Mouse (Mus musculus): ENCODE results near the gene Med4. TPM values are rescaled to one million over a fixed set of nuclear protein-coding genes. Genes with fewer than 3 reads are reported as not detected.

The Med4 gene
- polyA plus RNA-seq, 1 experiment from 2014 or later: 94.1 TPM

DNA sequence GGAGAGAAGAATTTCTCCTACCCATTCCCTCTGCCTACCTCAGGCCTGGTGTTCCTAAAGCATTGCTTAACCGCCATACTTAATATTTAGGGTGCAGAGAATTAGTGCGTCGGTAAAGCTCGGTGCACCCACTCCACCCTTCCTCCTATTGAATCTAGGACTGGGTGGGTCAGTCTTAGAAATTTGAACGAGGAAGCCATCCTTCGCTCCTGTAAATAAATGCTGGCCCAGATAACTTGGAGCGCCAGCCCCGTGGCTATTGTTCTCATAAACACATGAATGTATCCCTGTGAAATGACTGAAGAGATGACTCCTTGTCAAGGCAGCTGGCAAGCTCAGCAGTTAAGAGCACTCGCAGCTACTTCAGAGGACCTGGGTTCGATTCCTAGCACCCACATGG lies 32.7 kb upstream of the Med4 start:
- Histone ChIP-seq H3K9ac (no peak overlapping the region), H3K9me3 (no peaks in the 10 kb centered on the region), H3K27me3 (no peaks in the 10 kb centered on the region), H3K36me3 (no peaks in the 10 kb centered on the region), H3K27ac (no peak overlapping the region), H3K4me1 (peaks cover 22% of the 10 kb centered on the region), H3K4me3 (no peak overlapping the region), H3K4me2 (no peak overlapping the region)
- WGBS: 81% methylated on average over 10 of the region's 10 CpGs
- no peak for ATAC-seq (ENCODE audit: borderline replicate concordance, extremely low read depth, low FRiP score, low TSS enrichment)

DNA sequence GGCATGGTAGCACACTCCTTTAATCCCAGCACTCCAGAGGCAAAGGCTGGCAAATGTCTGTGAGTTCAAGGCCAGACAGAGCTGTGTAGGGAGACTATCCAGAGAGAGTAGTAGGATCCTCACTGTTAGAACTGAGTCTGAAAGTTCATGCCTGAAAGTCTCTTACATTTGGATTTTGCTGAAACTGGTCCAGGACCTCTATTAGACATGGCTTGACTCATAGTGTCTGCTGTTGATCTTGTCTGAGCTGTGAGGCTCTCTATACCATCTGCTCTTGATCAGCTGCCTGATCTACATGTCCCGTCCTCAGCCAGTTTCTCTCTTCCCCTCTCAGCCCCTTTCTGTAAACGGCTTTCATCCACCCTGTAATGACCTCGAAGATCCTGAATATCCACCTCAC lies 31.5 kb upstream of the Med4 start:
- no peak overlapping the region for H3K27ac ChIP-seq
- WGBS: 66% methylated on average over 3 of the region's 3 CpGs
- ATAC-seq (ENCODE audit: borderline replicate concordance, extremely low read depth, low FRiP score, low TSS enrichment): no peak
- H3K4me1 ChIP-seq: peaks cover 22% of the 10 kb centered on the region
- no peak overlapping the region for H3K4me2 ChIP-seq
- H3K27me3 ChIP-seq: no peaks in the 10 kb centered on the region
- H3K9me3 ChIP-seq: no peaks in the 10 kb centered on the region
- H3K4me3 ChIP-seq: no peak overlapping the region
- H3K9ac ChIP-seq: no peak overlapping the region
- no peaks in the 10 kb centered on the region for H3K36me3 ChIP-seq

DNA sequence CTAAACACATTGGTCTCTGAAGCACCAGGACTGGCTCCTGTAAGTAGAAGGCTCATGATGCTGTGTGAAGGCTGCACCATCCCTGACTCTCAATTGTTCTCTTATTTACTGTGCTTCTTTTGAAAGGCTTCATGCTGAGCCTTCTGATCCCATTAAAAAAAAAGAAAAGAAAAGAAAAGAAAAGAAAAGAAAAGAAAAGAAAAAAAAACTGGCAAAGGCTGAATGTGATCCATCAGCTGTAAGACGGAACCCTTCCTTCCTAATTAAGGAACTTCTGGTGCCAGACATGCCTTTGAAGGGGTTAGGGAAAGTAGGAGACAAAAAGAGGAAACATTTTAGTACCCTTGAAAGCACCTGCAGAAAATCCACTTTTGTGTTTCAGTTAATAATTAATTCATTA lies 30.1 kb upstream of the Med4 start:
- ATAC-seq (ENCODE audit: borderline replicate concordance, extremely low read depth, low FRiP score, low TSS enrichment): no peak
- no peak overlapping the region for H3K27ac ChIP-seq
- WGBS: 65% methylated on average over 1 of the region's 1 CpGs

DNA sequence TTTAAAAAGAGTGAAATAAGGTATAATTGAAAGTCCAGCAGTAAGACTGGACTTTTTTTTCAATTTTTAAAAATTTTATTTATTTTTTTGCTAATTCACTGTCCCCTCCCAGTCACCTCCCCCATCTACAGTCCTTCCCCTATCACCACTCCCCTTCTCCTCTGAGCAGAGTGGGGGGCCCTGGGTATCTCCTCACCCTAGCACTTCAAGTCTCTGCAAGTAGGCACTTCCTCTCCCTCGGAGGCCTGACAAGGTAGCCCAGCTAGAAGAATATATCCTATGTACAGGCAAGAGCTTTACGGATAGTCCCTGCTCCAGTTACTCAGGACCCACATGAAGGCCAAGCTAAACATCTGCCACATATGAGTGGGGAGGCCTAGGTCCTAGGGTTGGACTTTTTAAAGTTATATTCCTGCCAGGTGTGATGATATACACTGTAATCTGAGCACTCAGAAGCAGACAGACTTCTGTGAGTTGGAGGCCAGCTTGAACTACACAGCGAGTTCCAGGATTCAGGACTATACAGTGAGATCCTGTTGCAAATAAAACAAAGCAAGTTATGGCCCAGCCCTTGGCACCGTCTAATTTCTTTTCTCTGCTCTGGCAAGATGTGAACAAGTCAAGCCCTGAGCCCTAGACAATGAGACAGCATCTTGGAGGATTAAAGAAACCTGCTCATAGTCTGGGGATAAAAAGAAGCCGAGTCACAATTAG lies 26.2 kb upstream of the Med4 start:
- no peak for ATAC-seq (ENCODE audit: borderline replicate concordance, extremely low read depth, low FRiP score, low TSS enrichment)
- Histone ChIP-seq H3K9ac (no peak overlapping the region), H3K9me3 (no peaks in the 10 kb centered on the region), H3K36me3 (no peaks in the 10 kb centered on the region), H3K4me3 (no peak overlapping the region), H3K27ac (no peak overlapping the region), H3K4me2 (no peak overlapping the region), H3K27me3 (no peaks in the 10 kb centered on the region), H3K4me1 (no peaks in the 10 kb centered on the region)
- WGBS: 67% methylated on average over 5 of the region's 5 CpGs

More for the DNA sequence above, 30.1 kb upstream of the Med4 start:
- no peak overlapping the region for H3K4me3 ChIP-seq
- H3K9ac ChIP-seq: no peak overlapping the region
- H3K27me3 ChIP-seq: no peaks in the 10 kb centered on the region
- no peak overlapping the region for H3K4me2 ChIP-seq
- H3K9me3 ChIP-seq: no peaks in the 10 kb centered on the region
- H3K4me1 ChIP-seq: peaks cover 10% of the 10 kb centered on the region; the same call in 1 of the 2 replicates
- H3K36me3 ChIP-seq: no peaks in the 10 kb centered on the region

DNA sequence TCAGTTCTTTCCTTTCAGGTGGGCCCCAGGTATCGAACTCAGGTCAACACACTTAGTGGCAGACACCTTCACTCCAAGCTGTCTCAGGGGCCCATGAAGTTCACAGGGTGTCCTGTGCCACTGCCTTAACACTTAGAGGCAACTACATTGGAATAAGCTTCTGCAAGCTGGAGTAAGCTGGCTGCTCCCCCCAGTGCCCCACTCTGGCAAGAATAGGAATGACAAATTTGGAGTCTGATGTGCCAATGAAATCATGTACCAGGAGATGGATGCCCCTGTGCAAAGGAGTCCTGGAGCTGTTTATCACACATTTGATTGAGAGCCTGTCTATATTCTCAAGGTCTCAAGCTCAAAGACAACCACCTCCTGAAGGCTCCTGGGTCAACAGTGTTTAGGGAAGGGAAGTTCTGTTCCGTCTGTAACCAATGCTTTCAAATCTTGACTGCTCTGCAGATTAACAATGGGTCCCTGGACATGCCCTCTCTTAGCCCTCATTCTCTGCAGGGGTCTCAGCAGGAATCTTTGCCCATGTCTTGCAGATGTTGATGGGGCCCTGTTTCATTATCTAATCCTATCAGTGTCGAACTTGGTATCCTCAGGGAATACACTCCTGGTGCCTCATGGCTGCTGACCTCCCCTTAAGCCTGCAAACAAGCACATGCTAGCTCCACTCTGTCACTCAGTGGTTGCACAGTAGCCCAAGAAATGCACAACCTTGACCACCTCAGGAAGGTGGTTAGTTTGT lies 25.3 kb upstream of the Med4 start:
- H3K4me1 ChIP-seq: no peaks in the 10 kb centered on the region
- H3K9ac ChIP-seq: no peak overlapping the region
- no peak for ATAC-seq (ENCODE audit: borderline replicate concordance, extremely low read depth, low FRiP score, low TSS enrichment)
- H3K4me2 ChIP-seq: no peak overlapping the region
- WGBS: 58% methylated on average over 3 of the region's 3 CpGs
- no peaks in the 10 kb centered on the region for H3K9me3 ChIP-seq
- no peak overlapping the region for H3K4me3 ChIP-seq
- no peaks in the 10 kb centered on the region for H3K27me3 ChIP-seq
- no peak overlapping the region for H3K27ac ChIP-seq
- no peaks in the 10 kb centered on the region for H3K36me3 ChIP-seq

DNA sequence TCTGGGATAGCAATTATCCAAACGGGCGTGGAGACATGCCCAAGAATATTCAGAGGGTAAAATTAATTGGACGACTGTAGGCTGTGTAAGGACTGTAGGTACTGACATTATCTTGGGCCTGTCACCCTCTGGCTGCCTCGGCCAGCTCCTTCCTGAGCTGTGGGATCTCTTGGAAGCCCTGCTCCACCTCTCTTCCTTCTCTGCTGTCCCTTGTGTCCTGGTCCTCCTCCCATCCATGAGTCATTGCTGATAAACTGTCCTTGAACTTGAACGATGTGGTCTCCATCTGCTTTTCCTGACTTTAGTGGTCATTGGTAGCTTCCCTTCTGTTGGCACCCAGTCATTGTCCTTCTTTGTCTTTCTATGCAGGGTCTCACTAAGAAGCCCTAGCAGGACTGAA lies 23.2 kb upstream of the Med4 start:
- no peak for ATAC-seq (ENCODE audit: borderline replicate concordance, extremely low read depth, low FRiP score, low TSS enrichment)
- H3K27me3 ChIP-seq: no peaks in the 10 kb centered on the region
- no peak overlapping the region for H3K4me3 ChIP-seq
- no peaks in the 10 kb centered on the region for H3K9me3 ChIP-seq
- no peak overlapping the region for H3K9ac ChIP-seq
- no peak overlapping the region for H3K4me2 ChIP-seq
- H3K4me1 ChIP-seq: no peaks in the 10 kb centered on the region
- WGBS: 65% methylated on average over 5 of the region's 5 CpGs
- H3K27ac ChIP-seq: no peak overlapping the region
- H3K36me3 ChIP-seq: no peaks in the 10 kb centered on the region

DNA sequence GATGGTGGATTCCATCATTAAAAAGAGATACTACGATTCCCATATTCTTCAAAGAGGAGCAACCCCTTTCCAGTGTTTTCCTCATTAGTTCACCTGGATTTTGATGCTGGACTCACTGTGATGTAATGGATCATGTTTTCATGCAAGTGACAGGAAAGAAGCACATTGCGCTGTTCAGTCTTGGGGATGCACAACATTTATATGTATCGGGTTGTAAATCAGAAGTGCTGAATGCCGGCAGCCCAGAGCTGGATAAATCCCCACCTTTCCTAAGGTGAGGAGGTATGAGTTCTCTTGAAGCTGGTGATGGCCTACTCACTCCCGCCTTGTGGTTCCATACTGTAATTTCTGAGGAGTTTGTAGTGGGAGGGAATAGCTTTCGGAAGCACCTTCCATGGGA lies 16.5 kb upstream of the Med4 start:
- H3K9me3 ChIP-seq: no peaks in the 10 kb centered on the region; the same call in 1 of the 2 replicates
- WGBS: 94% methylated on average over 6 of the region's 6 CpGs

DNA sequence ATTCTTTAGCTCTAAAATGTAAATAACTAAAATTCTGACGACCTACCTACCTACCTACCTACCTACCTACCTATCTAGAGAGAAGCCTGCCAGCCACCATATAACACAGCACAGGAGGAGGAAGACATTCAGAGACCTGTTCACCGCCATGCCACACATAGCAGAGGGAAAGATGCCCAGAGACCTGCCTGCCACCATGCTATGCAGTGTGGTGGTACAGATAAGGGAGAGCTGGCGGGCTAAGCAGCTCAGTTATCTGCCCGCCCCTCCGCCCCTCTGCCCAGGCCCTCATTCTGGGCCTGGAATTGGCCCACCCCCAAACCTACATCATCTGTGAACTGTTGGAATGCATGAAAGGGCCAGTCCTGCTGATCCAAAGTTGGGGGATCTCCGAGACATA lies 15.7 kb upstream of the Med4 start:
- no peak overlapping the region for H3K4me2 ChIP-seq
- H3K4me1 ChIP-seq: 0 out of 2 replicates have a peak, but pooled peaks cover 2% of the 10 kb centered on the region
- no peaks in the 10 kb centered on the region for H3K27me3 ChIP-seq
- no peak overlapping the region for H3K9ac ChIP-seq
- H3K9me3 ChIP-seq: no peaks in the 10 kb centered on the region; the same call in 1 of the 2 replicates
- ATAC-seq (ENCODE audit: borderline replicate concordance, extremely low read depth, low FRiP score, low TSS enrichment): no peak
- WGBS: 58% methylated on average over 6 of the region's 6 CpGs
- H3K27ac ChIP-seq: no peak overlapping the region
- H3K36me3 ChIP-seq: no peaks in the 10 kb centered on the region
- no peak overlapping the region for H3K4me3 ChIP-seq

More for the DNA sequence above, 16.5 kb upstream of the Med4 start:
- Histone ChIP-seq H3K9ac (no peak overlapping the region), H3K4me1 (0 out of 2 replicates have a peak, but pooled peaks cover 2% of the 10 kb centered on the region), H3K4me2 (no peak overlapping the region), H3K27ac (no peak overlapping the region), H3K36me3 (no peaks in the 10 kb centered on the region), H3K4me3 (no peak overlapping the region), H3K27me3 (no peaks in the 10 kb centered on the region)
- ATAC-seq (ENCODE audit: borderline replicate concordance, extremely low read depth, low FRiP score, low TSS enrichment): no peak

DNA sequence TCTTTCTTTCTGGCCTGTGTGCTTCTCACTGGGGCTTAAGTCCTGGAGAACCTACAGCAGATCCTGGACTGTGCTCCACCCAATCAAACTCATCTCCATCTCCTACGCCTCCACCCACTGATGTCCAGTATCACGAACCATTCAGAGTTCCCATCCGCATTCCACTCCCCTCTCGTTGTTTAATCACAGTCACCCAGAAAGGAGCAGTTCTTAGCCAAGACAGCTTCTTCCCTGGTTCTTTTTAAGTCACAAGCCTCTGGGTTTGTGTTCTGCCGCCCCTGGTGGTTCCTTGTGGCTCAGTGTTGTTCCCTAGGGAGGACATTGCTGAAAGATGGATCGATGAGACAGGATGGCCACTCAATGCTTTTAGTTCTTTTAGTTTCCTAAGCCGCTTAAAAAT lies 14.1 kb upstream of the Med4 start:
- WGBS: 63% methylated on average over 7 of the region's 7 CpGs
- no peaks in the 10 kb centered on the region for H3K36me3 ChIP-seq
- H3K4me1 ChIP-seq: 0 out of 2 replicates have a peak, but pooled peaks cover 2% of the 10 kb centered on the region
- no peak overlapping the region for H3K27ac ChIP-seq
- H3K4me3 ChIP-seq: no peak overlapping the region
- H3K9me3 ChIP-seq: no peaks in the 10 kb centered on the region; the same call in 1 of the 2 replicates
- no peaks in the 10 kb centered on the region for H3K27me3 ChIP-seq
- no peak overlapping the region for H3K4me2 ChIP-seq
- ATAC-seq (ENCODE audit: borderline replicate concordance, extremely low read depth, low FRiP score, low TSS enrichment): no peak
- no peak overlapping the region for H3K9ac ChIP-seq

DNA sequence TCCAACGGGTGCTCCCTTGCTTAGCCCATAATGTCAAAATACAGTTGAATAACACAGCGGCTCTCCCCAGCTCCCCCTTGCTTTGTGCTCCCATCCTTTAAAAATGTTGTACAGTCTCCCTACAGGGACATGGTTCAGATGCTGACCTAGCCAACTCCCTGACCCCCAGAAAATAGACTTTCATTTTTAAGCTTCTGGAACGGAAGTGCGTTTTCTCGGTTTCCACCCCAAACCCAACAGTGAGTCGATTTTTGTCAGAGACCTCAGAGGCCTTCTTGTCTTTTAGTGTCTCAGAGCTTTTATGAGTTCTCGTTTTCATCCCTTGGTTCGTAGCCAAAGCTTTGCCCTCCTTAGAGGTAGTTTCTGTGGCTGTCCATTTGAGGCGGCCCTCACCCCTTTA lies 8.5 kb upstream of the Med4 start:
- Histone ChIP-seq H3K36me3 (no peaks in the 10 kb centered on the region), H3K9ac (no peak overlapping the region), H3K4me3 (no peak overlapping the region), H3K9me3 (no peaks in the 10 kb centered on the region), H3K27ac (no peak overlapping the region), H3K4me2 (no peak overlapping the region), H3K4me1 (peaks cover 21% of the 10 kb centered on the region), H3K27me3 (no peaks in the 10 kb centered on the region)
- no peak for ATAC-seq (ENCODE audit: borderline replicate concordance, extremely low read depth, low FRiP score, low TSS enrichment)
- WGBS: 88% methylated on average over 9 of the region's 9 CpGs

DNA sequence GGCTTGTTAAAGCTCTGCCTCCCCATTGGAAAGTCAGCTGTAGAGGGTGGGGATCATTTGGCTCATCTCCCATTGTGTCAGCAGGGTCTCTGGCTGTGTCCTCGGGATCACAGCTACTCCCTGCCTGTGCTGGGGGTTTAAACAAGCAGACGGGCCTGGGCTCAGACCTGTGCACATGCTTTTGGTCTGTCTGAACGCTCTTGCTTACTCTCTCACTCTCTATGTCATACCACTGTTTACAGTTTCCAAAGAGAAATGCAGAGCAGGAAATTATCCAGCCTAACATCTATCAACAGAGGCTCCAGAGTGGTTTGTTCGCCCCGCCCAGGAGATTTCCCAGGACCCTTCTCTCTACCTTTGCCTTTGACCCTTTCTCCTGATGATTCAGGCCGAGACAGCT lies 8.1 kb upstream of the Med4 start:
- Histone ChIP-seq H3K4me3 (no peak overlapping the region), H3K4me1 (peaks cover 21% of the 10 kb centered on the region), H3K27me3 (no peaks in the 10 kb centered on the region), H3K36me3 (no peaks in the 10 kb centered on the region), H3K9me3 (no peaks in the 10 kb centered on the region), H3K4me2 (no peak overlapping the region), H3K27ac (0 out of 2 replicates have a peak overlapping the region, but pooled peaks have one; percentile 61), H3K9ac (no peak overlapping the region)
- no peak for ATAC-seq (ENCODE audit: borderline replicate concordance, extremely low read depth, low FRiP score, low TSS enrichment)
- 39% methylated on average over 6 of the region's 6 CpGs for WGBS

DNA sequence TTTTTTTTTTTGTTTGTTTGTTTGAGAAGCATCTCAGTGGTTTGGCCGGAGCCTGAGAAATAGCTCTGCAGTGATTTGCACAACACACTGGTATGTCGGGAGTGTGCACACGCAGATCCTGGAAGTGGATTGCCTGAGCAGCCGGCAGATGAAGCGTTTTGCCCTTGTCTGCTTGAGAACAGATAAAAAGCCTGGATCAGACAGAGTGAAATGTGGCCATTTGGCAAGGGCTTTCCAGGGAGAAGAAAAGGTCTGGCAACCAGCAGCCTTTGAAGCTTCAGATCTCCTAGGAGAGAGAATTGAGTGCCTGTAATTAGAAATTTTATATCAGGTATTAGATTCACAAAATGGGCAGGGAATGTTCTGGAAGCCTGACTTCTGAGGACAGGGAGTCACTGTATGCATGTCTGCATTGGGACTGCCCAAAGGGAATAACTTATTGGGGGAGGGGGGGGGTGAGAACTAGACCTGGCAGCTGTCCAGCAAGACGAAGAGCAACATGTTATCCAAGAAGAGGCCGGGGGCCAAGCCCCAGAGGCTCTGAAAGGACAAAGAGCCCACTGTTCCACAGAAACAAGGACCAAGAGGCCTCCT lies 7.1 kb upstream of the Med4 start:
- H3K4me2 ChIP-seq: no peak overlapping the region
- no peaks in the 10 kb centered on the region for H3K9me3 ChIP-seq
- peak; percentile 50; the same call in 1 of the 2 replicates for ATAC-seq (ENCODE audit: borderline replicate concordance, extremely low read depth, low FRiP score, low TSS enrichment)
- peak overlapping the region; percentile 61 for H3K27ac ChIP-seq
- H3K9ac ChIP-seq: no peak overlapping the region
- no peak overlapping the region for H3K4me3 ChIP-seq
- H3K36me3 ChIP-seq: no peaks in the 10 kb centered on the region
- peaks cover 22% of the 10 kb centered on the region for H3K4me1 ChIP-seq
- no peaks in the 10 kb centered on the region for H3K27me3 ChIP-seq
- 17% methylated on average over 7 of the region's 7 CpGs for WGBS

Data from lung, embryonic 15.5 days (tissue).